Mouse (Mus musculus) monocyte, adult 5-6 weeks (primary cell): ENCODE data around the gene Ccdc106. TPM values are rescaled to one million over a fixed set of nuclear protein-coding genes. Genes with fewer than 3 reads are reported as not detected.
A peak's percentile ranks its signal among the peaks of the same experiment; 100 is the strongest.
"Not testable (repeated sequence)": the region's sequence is repeated elsewhere in the genome, so short reads cannot be mapped to it uniquely, and the experiment has no call there.

ENCODE experiments used
- ATAC-seq: fragments of 153-309, 156-312 bp; replicated peaks from 2 replicates; pipeline ENCODE4 v1.8.0; 2017; ENCODE audit warnings: mild to moderate bottlenecking; ENCODE audit not compliant: low TSS enrichment, insufficient number of reproducible peaks, severe bottlenecking, poor library complexity, low FRiP score
- total RNA-seq: library from RNA; stranded (forward); fragments of 200-1000, 200-491, 200-594 nt; gene quantifications from 3 replicates; pipeline ENCODE4 v1.2.3, GENCODE M21; 2017

Ccdc106 gene
- not detected in 3 replicates for total RNA-seq

DNA sequence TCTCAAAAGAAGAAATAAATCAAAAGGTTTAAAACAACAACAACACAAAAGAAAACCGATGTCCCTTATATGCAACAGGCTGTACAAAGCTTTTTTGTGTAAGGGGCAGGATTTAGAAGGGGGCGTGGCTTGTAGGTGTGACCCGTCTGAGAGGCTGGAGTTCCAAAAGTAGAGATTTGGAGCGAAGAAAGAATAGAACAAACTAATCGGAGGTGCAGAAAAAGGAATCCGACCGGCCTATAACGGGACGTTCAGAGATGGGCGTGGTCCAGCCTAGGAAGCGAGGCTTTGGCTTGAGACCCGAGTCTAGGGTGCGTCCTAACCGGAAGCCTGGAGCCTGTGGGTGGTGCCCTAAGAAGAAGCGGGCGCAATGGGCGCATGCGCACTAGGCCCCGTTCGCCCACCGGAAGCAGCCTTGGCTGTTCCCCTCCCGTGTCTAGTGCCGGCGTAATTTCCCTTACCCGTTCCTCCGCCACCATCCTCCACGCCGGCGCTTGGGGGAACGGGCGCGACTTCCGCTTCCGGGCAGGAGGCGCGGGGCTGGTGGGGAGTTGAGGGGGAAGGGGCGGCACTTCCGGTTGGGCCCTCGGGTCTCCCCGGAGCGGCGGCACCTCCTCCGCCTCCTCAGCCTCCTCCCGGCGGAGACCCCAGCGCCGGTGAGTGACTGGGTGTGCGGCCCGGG, at the start of gene Ccdc106, which contains the start of gene Zfp865:
Gene Ccdc106, plus strand, starts transcription at position 554 of the 682 bp plus-strand sequence.
Gene Zfp865, plus strand, starts transcription at position 377 of the 682 bp plus-strand sequence.
- ATAC-seq, result peak; percentile 88

DNA sequence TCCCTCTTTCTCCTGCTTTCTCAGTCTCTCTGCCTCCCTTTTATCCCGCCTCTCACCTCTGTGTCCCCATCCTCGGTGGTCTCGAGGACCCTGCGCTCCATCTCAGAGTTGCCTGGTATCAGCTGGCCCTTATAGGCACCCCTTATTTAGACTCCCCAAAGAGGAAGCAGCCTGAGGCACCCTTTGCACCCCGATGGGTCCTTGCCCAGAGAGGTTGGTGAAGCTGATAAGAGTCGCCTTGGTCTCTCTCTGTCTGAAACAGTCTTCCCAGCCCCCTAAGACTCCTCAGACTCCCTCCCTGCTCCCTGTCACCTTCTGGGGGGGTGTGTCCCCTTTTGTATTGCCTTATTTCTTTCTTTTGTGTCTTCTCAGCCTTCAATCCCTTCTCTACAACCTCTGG, 49.3 kb upstream of the Ccdc106 start, which contains the start of gene Sbk3:
Gene Sbk3, minus strand, starts transcription at position 101 of the 400 bp plus-strand sequence.
- ATAC-seq, result no peak

DNA sequence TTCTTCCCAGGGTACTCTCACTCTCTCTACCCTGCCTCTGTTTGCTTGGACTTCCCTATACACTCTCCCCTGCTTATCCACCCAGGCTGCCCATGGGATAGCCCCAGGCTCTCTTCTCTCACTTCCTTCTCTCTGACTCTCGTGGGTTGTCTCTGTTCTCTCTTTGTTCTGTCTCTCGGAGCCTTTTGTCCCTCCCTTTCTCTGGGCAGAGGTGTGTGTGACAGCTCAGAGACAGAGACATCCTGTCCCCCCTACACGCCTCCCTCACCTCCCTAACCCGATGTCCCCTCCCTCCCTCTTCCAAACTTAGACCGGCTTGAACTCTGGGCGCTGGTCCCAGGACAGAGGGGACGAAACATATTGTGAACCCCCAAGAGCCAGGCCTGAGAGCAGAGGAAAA, 48.6 kb upstream of the Ccdc106 start:
- ATAC-seq, result no peak

DNA sequence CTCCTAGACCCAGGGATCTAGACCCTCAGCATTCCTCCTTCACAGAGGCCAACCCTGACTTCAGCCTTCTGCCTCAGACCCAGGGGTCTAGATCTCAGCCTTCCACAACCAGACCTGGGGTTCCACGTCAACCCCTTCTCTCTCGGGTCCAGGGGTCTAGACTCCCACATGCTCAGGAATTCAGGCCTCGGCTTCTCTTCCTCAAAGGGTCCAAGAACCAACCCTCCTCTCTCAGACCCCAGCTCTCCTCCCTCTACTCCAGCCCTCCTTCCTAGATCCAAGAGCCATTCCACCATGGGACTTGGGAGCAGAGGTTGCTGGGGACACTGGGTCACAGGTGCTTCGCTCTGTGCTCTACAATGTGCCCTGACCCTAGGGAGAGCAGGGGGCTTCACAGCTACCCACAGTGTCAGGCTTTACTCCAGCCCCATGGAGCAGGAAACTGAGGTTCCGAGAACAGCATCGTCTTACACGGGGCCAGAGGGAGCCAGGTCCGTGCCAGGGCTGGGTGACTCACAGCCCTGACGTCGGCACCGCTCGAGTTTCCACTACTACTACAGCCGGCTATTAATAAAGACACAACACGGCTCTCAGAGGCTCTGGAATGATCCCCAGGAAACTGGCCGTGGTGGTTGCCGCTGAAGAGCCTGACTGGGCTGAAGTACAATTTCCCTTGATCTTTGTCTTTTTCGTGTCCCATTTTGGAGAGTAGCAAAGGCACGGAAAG, 47.9 kb upstream of the Ccdc106 start:
- ATAC-seq, result no peak

DNA sequence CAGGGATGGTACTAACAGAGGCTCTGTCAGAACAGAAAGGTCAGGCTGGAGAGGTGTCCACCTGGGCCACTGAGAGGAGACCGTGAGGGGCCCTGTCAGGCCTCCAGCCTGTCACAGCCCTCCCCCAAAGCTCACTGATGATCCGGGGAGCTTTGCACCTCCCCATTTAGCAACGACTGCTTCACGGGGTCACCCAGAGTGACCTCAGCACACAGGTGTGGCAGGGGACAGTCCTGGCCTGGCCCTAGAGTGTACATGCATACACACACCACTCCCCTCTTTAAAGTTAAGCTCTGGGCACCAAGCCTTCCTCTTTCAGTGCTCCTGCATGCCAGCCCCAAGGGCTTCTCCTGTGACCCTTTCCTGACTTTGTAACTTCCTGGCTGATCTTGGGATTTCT, 44.9 kb upstream of the Ccdc106 start:
- no peak for ATAC-seq

DNA sequence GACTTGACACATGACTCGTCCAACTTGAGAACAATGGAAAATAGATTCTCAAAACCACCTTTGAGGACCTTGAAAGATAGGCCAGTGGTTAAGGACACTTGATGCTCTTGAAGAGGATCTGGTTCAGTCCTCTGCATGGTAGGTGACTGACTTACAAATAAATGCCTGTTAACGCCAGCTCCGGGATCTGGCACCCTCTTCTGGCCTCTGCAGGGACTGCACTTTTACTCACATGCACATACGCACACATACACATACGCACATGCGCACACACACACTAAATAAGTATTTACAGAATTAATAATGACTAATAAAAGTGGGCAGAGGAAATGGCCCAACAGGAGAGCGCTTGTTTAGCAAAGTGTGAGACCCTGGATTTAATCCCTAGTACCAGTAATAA, 43.5 kb upstream of the Ccdc106 start:
- no peak for ATAC-seq

DNA sequence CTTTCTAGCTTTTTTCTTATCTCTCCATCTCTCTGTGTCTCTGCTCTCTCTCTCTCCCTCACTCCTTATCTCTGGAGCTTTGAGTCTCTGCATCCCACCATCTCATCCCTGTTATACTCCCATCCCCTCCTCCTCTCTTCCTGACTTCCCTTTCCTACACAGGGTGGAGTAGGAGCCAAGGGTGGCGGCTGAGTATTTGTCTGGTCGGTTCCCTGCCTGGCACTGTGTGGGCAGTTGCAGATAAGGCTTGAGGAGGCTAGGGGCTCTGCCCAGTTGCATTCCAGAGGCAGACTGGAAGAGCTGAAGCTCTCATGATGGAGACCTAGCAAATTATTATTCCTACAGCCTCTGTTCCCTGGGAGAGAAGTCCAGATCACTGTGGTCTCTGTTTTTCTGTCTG, 32.1 kb upstream of the Ccdc106 start:
- no peak for ATAC-seq

DNA sequence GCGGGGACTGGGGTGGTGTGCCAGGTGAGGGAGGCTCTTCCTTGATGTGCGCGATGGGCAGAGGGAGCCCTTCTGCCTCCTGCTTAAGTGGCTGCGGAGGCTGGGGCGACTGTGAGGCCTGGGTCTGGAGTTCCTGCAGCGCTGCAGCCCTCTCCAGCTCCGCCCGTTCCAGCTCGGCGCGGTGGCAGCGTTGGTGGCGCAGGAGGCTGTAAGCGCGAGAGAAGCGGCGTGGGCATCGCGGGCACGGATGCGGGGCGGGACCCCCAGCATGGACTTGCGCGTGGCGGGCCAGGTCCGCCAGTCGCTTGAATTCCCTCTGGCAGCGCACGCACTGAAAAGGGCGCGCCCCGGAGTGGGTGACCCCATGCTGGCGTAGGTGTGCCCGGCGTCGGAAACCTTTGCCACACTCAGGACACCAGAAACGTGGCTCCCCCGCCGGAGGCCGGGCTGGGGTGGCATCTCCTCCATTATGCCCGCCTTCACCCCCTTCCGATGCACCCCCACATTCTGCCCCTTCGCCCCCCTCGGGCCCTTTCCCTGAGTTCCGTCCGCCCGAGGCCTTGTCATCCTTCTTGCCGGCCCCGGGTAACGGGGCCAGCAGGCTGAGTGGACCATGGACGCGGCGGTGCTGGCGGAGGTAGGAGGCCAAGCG, 26.9 kb upstream of the Ccdc106 start:
- ATAC-seq, result no peak

DNA sequence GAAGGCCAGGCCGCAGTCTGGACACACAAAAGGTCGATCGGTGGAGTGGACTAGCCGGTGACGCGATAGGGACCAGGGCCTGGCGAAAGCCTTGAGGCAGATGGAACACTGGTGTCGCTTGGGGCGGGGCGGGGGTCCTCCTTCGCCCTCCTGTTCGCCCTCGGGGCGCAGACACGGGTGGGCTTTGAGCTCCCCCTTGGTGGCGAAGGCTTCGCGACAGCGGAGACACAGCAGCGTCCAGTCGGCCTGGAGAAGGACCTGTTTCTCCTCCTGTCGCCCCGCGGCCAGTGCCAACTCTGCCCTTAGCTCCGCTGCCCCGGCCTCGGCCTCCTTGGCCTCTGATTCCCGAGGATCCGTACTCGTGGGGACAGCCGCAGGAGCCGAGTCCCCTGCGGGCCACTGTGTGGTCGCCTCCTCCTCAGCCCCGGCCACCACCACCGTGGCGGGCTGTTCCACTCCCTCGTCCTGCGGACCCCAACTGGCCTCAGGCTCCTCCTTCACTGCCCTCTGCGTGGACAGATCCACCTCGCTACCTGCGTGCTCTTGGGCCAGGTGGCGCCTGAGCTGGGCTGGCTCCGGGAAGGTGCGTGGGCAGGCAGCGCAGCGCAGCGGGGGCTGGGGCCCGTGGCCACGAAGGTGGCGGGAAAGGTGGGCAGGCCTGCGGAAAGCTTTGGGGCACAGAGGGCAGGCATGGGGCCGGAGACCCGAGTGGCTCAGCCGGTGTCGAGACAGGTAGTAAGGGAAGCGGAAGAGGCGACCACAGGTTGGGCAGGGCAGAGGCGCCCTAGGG, 26.2 kb upstream of the Ccdc106 start:
- ATAC-seq, result no peak

DNA sequence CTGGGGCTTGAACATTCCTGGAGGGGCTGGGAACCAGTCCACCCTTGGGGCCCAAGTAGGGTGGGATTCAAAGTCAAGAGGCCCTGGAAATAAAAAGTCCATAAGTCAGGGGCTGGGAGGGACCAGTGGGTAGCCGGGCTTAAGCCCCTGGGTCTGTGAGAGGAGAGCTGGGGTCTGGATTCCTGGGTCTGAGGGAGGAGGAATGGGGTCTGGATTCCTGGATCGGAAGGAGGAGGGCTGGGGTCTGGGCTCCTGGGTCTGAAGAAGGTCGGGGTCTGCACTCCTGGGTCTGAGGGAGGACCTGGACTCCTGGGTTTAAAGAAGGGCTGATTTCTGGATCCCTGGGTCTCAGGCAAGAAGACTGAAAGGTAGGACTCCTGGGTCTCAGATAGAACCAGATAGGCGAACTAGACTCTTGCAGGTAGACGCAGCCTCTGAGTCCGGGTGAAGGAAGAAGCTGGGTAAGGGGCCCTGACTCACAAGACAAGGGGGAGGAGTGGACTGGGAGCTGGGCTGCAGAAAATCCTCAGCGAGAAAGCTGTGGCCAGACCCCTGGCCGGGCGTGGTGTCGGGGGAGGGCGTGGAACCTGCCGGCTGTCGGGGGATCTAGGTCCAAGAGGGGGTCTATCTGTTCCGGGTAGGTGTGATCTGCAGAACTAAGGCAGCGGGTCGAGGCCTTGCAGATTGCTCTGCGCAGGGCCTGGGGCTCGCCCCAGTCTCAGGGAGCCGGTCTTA, 24.9 kb upstream of the Ccdc106 start:
- no peak for ATAC-seq

DNA sequence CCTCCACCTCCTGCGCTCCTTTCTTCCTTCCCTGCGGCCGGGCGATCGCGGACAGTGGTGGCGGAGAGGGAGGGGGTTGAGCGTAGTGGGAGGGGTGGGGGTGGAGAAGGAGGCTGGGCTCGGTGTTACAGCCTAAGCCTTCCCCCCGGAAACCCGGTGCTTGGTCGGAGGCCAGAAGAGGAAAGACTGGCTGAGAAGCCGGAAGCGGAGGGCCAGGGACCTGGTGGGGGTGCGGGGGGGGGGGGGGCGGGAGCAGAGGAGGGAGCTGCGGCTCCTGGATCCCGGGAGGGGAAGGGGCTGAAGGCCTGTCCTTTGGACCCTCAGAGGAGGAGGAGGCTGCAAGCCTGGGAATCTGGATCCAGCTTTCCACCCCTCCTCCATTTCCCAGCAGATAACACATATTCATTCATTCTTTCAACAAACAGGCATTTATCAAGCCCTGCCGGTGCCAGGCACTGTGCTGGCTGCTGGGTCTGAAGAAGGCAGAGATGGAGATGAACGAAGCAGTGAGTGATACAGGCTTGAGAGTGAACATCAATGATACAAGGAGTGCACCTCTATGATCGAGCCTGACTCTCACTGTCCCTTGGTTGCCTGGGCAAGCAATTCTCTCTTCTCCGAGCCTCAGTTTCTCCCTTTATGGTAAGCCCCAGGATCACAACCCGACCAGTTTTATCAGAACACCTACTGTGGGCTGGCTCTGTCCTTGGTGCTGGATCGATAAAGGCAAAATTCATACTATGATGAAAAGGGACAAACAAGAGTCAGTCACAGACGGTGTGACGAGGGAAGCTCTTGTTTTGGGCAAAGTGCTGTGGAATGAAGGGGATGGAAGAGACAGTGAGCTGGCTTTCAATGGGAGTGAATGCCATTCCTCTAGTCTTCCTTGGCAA, 24.1 kb upstream of the Ccdc106 start, which contains the start of gene Zfp579:
Gene Zfp579, minus strand, starts transcription at position 156 of the 893 bp plus-strand sequence.
- ATAC-seq, result peak; percentile 57

DNA sequence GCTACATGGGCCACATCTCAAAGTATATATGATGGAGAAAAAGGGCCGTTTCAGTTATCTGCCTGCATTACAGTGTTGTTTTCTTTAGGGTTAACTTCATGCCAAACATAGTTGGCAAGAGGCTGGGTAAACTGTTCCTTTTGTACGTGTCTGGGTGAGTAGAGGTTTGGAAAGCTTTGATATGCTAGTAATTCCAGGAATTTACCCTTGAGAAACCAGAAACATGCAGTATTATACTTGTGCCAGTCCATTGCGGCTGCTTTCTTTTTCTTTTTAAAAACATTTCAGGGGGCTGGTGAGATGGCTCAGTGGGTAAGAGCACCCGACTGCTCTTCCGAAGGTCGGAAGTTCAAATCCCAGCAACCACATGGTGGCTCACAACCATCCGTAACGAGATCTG, 23.4 kb upstream of the Ccdc106 start:
- no peak for ATAC-seq

DNA sequence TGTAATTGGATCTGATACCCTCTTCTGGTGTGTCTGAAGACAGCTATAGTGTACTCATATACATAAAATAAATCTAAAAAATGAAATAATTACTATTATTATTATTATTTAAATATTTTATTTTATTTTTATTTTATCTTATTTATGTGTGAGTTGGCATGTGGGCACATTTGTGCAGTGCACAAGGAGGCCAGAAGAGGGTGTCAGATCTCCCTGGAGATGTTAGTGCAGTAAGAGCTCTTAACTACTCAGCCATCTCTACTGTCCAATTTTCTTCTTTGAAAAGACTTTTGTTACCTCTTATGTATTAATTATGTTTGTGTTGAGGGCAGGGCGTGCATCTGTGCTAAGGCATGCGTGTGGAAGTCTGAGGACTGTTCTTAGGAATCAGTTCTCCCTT, 20.5 kb upstream of the Ccdc106 start:
- no peak for ATAC-seq

DNA sequence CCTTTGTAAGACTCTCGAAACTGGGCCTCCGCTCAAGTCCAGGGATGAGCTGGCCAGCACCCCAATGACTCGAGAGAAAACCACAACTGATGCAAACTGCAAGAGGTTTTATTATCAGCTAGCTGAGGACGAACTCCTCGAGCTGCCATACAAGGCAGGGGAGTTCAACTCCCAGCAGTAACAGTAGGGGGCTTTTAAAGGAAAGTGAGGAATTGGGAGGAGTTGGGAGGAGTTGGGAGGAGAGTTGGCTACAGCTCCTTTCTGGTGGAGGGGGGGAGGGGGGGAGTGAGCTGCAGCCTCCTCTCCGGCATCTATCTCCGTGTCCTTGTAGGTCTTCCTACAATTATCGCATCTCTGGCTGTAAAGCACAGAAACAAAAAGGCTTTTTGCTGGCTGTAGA, 17.5 kb upstream of the Ccdc106 start:
- not testable (repeated sequence) for ATAC-seq

DNA sequence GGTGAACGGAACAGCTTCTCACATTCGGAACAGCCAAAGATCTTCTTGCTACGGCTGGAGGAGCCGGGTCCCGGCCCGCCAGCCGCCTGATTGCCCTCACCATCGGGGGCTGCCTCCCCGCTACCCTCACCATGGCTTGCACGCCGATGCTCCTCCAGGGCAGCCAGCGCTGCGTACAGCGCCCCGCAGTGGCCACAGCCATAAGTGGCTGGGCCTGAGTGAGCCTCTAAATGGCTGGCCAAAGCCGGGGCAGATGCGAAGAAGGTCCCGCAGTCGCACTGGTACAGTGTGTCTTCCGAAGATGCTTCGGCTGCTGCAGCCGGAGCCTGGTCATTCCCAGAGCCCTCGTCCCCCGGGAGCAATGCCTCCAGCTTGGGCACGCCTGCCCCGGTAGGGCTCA, 12.1 kb upstream of the Ccdc106 start:
- no peak for ATAC-seq

DNA sequence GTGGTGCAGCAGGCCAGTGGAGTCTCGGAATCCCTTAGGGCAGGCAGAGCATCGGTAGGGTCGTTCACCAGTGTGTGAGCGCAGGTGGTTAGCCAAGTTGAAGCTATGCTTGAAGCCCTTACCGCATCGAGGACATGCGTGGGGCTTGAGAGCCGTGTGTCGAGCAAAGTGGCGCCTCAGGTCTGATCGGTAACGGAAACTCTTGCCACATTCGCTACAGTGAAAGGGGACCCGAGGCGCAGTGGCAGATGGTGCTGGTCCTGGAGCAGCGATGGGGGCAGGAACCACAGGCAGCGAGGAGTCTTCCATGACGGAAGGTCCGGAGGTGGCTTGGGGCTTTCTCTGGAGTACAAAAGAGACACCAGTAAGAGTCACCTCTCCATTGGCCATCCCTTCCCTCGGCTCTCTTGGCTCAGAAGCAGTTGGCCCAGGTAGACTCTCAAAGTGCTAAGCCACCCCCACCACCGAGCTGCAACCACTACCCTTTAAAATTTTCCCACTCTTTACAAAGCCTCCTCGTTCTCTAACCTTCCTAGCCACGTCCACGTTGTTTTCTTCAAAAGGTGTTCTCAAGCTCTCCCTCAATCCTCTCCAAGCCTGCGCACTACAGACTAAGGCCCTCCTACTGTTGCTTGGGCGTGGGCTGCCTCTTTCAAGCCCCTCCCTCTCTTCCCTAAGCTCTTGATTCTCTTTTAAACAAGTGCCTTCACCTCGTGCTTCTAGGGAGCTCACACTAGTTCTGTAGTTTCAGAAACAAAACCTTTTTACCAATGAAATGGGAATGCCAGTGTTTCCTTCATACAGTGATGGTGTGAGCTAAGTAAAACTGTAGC, 7.5 kb upstream of the Ccdc106 start:
- ATAC-seq, result no peak
